8 mouse cellular contexts compared by ENCODE assay signal in genomic region chr11:97575075-97575474, GRCm38 (mm10). TPM values are rescaled to one million over a fixed set of nuclear protein-coding genes. Genes with fewer than 3 reads are reported as not detected.
DNase-seq lines count a peak whose midpoint lies in the region; ATAC-seq and TF ChIP-seq lines count a peak whose summit lies in the region.

No protein-coding gene starts in this region.

- peak; percentile 72 for ATAC-seq in hindbrain, embryonic 11.5 days (ENCODE audit: low FRiP score)
- peak; percentile 51 for ATAC-seq in lung, postnatal 0 days

- H3K36me3 ChIP-seq in thymus, adult 2 months (ENCODE audit: control insufficient read depth, insufficient read depth, low read length), result no peaks in the 10 kb centered on the region
- H3K36me3 ChIP-seq in hindbrain, embryonic 11.5 days (ENCODE audit: control insufficient read depth, insufficient read depth, low read length), result no peaks in the 10 kb centered on the region
- no peaks in the 10 kb centered on the region for H3K36me3 ChIP-seq in lung, postnatal 0 days (ENCODE audit: insufficient read depth, low read length)

- H3K9ac ChIP-seq in hindbrain, embryonic 11.5 days (ENCODE audit: low read depth, low read length), result peak overlapping the region; percentile 81
- 0 out of 2 replicates have a peak overlapping the region, but pooled peaks have one; percentile 19 for H3K9ac ChIP-seq in lung, postnatal 0 days (replicated peaks; ENCODE audit: low read depth)

- peaks cover 9% of the 10 kb centered on the region; the same call in 1 of the 2 replicates for H3K27me3 ChIP-seq in thymus, adult 2 months (ENCODE audit: control insufficient read depth, insufficient read depth, low read length)
- peaks cover 29% of the 10 kb centered on the region for H3K27me3 ChIP-seq in hindbrain, embryonic 11.5 days (ENCODE audit: control insufficient read depth, insufficient read depth, low read length)
- H3K27me3 ChIP-seq in lung, postnatal 0 days (replicated peaks; ENCODE audit: insufficient read depth, low read length), result peaks cover 10% of the 10 kb centered on the region

- peak overlapping the region; percentile 94 for H3K4me2 ChIP-seq in hindbrain, embryonic 11.5 days (replicated peaks; ENCODE audit: low read depth, low read length)
- H3K4me2 ChIP-seq in lung, postnatal 0 days (replicated peaks; ENCODE audit: low read depth, low read length), result peak overlapping the region; percentile 98

- H3K4me3 ChIP-seq in thymus, adult 2 months (ENCODE audit: control insufficient read depth, insufficient read depth, low read length), result peak overlapping the region; percentile 37
- peak overlapping the region; percentile 60 for H3K4me3 ChIP-seq in hindbrain, embryonic 11.5 days (ENCODE audit: low read depth, low read length)
- H3K4me3 ChIP-seq in lung, postnatal 0 days (ENCODE audit: low read depth, low read length), result peak overlapping the region; percentile 60

- TF ChIP-seq CTCF in thymus, adult 2 months (IDR thresholded peaks at IDR 0.05; ENCODE audit: borderline replicate concordance, control insufficient read depth, extremely low read depth, insufficient read depth, low read length, poor library complexity), result no peak
- TF ChIP-seq CTCF in lung, postnatal 0 days (IDR thresholded peaks at IDR 0.05), result no peak

- 1% methylated on average over 56 of the region's 62 CpGs for WGBS in thymus, adult 2 months
- 0% methylated on average over 34 of the region's 62 CpGs for WGBS in hindbrain, embryonic 11.5 days
- WGBS in lung, postnatal 0 days, result 2% methylated on average over 19 of the region's 62 CpGs

- no peak overlapping the region for H3K27ac ChIP-seq in thymus, adult 2 months (ENCODE audit: control insufficient read depth, insufficient read depth, low read length)
- H3K27ac ChIP-seq in hindbrain, embryonic 11.5 days (ENCODE audit: low read depth, low read length), result peak overlapping the region; percentile 90
- H3K27ac ChIP-seq in lung, postnatal 0 days (ENCODE audit: low read length), result no peak overlapping the region

- H3K9me3 ChIP-seq in hindbrain, embryonic 11.5 days (ENCODE audit: control insufficient read depth, low read length), result no peaks in the 10 kb centered on the region
- no peaks in the 10 kb centered on the region for H3K9me3 ChIP-seq in lung, postnatal 0 days (ENCODE audit: low read length)

- no peak for TF ChIP-seq POLR2A in thymus, adult 2 months (IDR thresholded peaks at IDR 0.05; ENCODE audit: control insufficient read depth, extremely low read depth, insufficient read depth, low read length, poor library complexity)

- peak; percentile 20 for DNase-seq in thymus, adult 2 months
- no peak for DNase-seq in thymus, adult 18-20 months
- peak; percentile 69 for DNase-seq in embryo, embryonic 10.5 days (ENCODE audit: low spot score)
- peak; percentile 88 for DNase-seq in hindbrain, embryonic 11.5 days (ENCODE audit: low spot score)
- DNase-seq in layer of hippocampus, postnatal 25 days (ENCODE audit: extremely low spot score in 1 of 2, low spot score in 1 of 2), result peak; percentile 59 to 73
- peak; percentile 40 for DNase-seq in lung, postnatal 0 days (ENCODE audit: low spot score)
- DNase-seq in right cerebral cortex, postnatal 14 days, result peak; percentile 85
- DNase-seq in spleen, postnatal 4 days (ENCODE audit: low spot score in 2 of 2), result no peak

- H3K4me1 ChIP-seq in thymus, adult 2 months (replicated peaks; ENCODE audit: control insufficient read depth, insufficient read depth, low read length), result peaks cover 7% of the 10 kb centered on the region
- H3K4me1 ChIP-seq in hindbrain, embryonic 11.5 days (replicated peaks; ENCODE audit: control insufficient read depth, insufficient read depth, low read length), result peaks cover 15% of the 10 kb centered on the region
- peaks cover 5% of the 10 kb centered on the region; the same call in 1 of the 2 replicates for H3K4me1 ChIP-seq in lung, postnatal 0 days (ENCODE audit: insufficient read depth, low read depth, low read length)

- no peak for TF ChIP-seq EP300 in lung, postnatal 0 days (IDR thresholded peaks at IDR 0.05)

RNA-seq across cellular contexts. Expression of gene Srcin1, which starts 0.9 kb away (rescaled TPM):
- 0.32 and 0.55 TPM in 2 replicates for polyA plus RNA-seq in thymus, adult 2 months (2012; rRNA removed)
- 1.9 and 2.2 TPM in 2 replicates for polyA plus RNA-seq in hindbrain, embryonic 11.5 days (2014; fragmentation: Nextera tagmentation; extraction: Ambion mirVana)
- 100 to 1,000 TPM; 260 to 270 TPM for total RNA-seq in layer of hippocampus, postnatal 25 days (2021)
- polyA plus RNA-seq in lung, postnatal 0 days (2015; fragmentation: Nextera tagmentation; extraction: Ambion mirVana), result 0.36 and 0.45 TPM in 2 replicates

RNA-seq across cellular contexts. Expression of gene Epop, which starts 54.4 kb away (rescaled TPM):
- 5.6 and 8.4 TPM in 2 replicates for polyA plus RNA-seq in thymus, adult 2 months (2012; rRNA removed)
- polyA plus RNA-seq in hindbrain, embryonic 11.5 days (2014; fragmentation: Nextera tagmentation; extraction: Ambion mirVana), result 5.7 and 9.1 TPM in 2 replicates
- total RNA-seq in layer of hippocampus, postnatal 25 days (2021), result 10 to 100 TPM; 28.8 to 34.3 TPM
- polyA plus RNA-seq in lung, postnatal 0 days (2015; fragmentation: Nextera tagmentation; extraction: Ambion mirVana), result 3.5 and 4.1 TPM in 2 replicates

Comparison
In these comparisons a context has a peak if more than half of its experiments do, and no peak if none do; other contexts are left out.
1. DNase-seq: peak in thymus, adult 2 months (single experiment), embryo, embryonic 10.5 days (single experiment), hindbrain, embryonic 11.5 days (single experiment), layer of hippocampus, postnatal 25 days (2 of 2), lung, postnatal 0 days (single experiment) and right cerebral cortex, postnatal 14 days (single experiment); none in thymus, adult 18-20 months (0 of 2) and spleen, postnatal 4 days (0 of 2).
2. Peak in every context shown above with its lines, with median percentiles within 50 percentile points of each other: H3K4me3 ChIP-seq.